Mouse (Mus musculus): ENCODE measurements around the gene Fkbp8.

GRCm38 (mm10) chr8:70544200-70544687, 16.7 kb downstream of the Fkbp8 start:
- TF ChIP-seq CTCF (conservative IDR thresholded peaks at IDR 0.05; ENCODE audit: insufficient read depth, insufficient read length, low read depth, low read length) (peak; percentile 43), POLR2A (IDR thresholded peaks at IDR 0.05; ENCODE audit: low read depth, low read length) (no peak)

All from kidney, adult 2 months (tissue).